Mouse (Mus musculus): ENCODE results near the gene Vmn1r54.
"Not testable (repeated sequence)": the region's sequence is repeated elsewhere in the genome, so short reads cannot be mapped to it uniquely, and the experiment has no call there.

Vmn1r54 gene

GRCm38 (mm10) chr6:90246000-90246399 is at the start of gene Vmn1r54:
Gene Vmn1r54, plus strand, starts transcription at chr6:90246300.
- DNase-seq, result no peak

GRCm38 (mm10) chr6:90202493-90202892 is 43.6 kb upstream of the Vmn1r54 start, which contains the start of gene V1ra8:
Gene V1ra8, plus strand, starts transcription at chr6:90202793.
- DNase-seq, result not testable (repeated sequence)

- no peak for DNase-seq
Observed at GRCm38 (mm10) chr6:90224338-90224737, 21.8 kb upstream of the Vmn1r54 start, which contains the start of gene Vmn1r53. Gene Vmn1r53, minus strand, starts transcription at chr6:90224438.

- not testable (repeated sequence) for DNase-seq
Observed at GRCm38 (mm10) chr6:90232114-90232513, 14.0 kb upstream of the Vmn1r54 start.

GRCm38 (mm10) chr6:90232681-90233080 is 13.4 kb upstream of the Vmn1r54 start:
- no peak for DNase-seq

GRCm38 (mm10) chr6:90244019-90244418 is 2.1 kb upstream of the Vmn1r54 start:
- DNase-seq, result no peak

- no peak for DNase-seq
Observed at GRCm38 (mm10) chr6:90288265-90288664, 42.2 kb downstream of the Vmn1r54 start.

GRCm38 (mm10) chr6:90300919-90301318 is 54.8 kb downstream of the Vmn1r54 start, which contains the start of gene BC048671:
Gene BC048671, plus strand, starts transcription at chr6:90301219.
- DNase-seq, result no peak

GRCm38 (mm10) chr6:90306315-90306975 is 60.3 kb downstream of the Vmn1r54 start:
- DNase-seq, result no peak

- no peak for DNase-seq
Observed at GRCm38 (mm10) chr6:90308839-90309778, 63.0 kb downstream of the Vmn1r54 start.

GRCm38 (mm10) chr6:90315961-90316360 is 69.9 kb downstream of the Vmn1r54 start:
- DNase-seq, result no peak

GRCm38 (mm10) chr6:90317510-90318258 is 71.6 kb downstream of the Vmn1r54 start:
- no peak for DNase-seq

- no peak for DNase-seq
Observed at GRCm38 (mm10) chr6:90319019-90319418, 72.9 kb downstream of the Vmn1r54 start.

- DNase-seq, result no peak
Observed at GRCm38 (mm10) chr6:90319475-90320191, 73.5 kb downstream of the Vmn1r54 start.

- peak in 1 of 2 experiments; percentile 15 for DNase-seq
Observed at GRCm38 (mm10) chr6:90320429-90320828, 74.3 kb downstream of the Vmn1r54 start.
